Mouse (Mus musculus) myocyte (in vitro differentiated cells): ENCODE data around the gene Slc25a35.

Source experiments
- MYOD1 ChIP-seq, 3 experiments: IDR thresholded peaks; one replicate each; pipeline ENCODE4 v1.6.1; 2011; ENCODE audit warnings: control low read depth in 2 of 3, low read depth in 2 of 3, mild to moderate bottlenecking in 2 of 3, moderate library complexity in 1 of 3; ENCODE audit not compliant: insufficient read length in 2 of 3, control insufficient read depth in 1 of 3
- MYOG ChIP-seq, 3 experiments: IDR thresholded peaks; one replicate each; pipeline ENCODE4 v1.6.1; 2011; ENCODE audit warnings: control low read depth in 2 of 3, low read depth in 2 of 3, mild to moderate bottlenecking in 2 of 3; ENCODE audit not compliant: insufficient read length in 2 of 3, control insufficient read depth in 1 of 3, insufficient read depth in 1 of 3
- POLR2A ChIP-seq: IDR thresholded peaks from one replicate; pipeline ENCODE4 v1.6.1; 2011; ENCODE audit warnings: low read depth, mild to moderate bottlenecking, control low read depth, moderate library complexity; ENCODE audit not compliant: insufficient read length
- POLR2AphosphoS2 ChIP-seq: IDR thresholded peaks from one replicate; pipeline ENCODE4 v1.6.1; 2011; ENCODE audit warnings: low read depth, control low read depth; ENCODE audit not compliant: insufficient read length
- TCF12 ChIP-seq: IDR thresholded peaks from one replicate; pipeline ENCODE4 v1.6.1; 2011; ENCODE audit warnings: mild to moderate bottlenecking, control low read depth; ENCODE audit not compliant: poor library complexity, insufficient read depth, severe bottlenecking
- USF1 ChIP-seq: IDR thresholded peaks from one replicate; pipeline ENCODE4 v1.6.1; 2011; ENCODE audit warnings: low read depth, mild to moderate bottlenecking, control low read depth, moderate library complexity

DNA sequence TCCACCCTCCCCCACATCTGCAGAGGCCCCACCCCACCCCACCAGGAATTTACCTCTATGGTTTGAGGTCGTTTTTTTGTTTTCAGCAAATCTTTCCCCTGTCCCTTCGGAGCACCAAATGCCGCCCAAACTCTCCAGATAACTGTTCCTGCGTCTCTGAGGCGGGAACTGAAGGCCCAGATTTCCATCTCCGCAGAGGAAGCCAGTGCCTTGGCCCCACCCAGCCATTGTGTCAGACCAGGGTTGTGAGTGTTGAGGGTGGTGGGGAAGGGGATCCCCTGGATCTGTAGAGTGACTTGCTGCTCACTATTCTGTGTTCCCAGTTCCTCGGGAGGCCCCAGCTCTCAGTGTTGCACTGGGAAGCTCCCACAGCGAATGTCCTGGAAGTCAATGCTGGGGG, 10.6 kb upstream of the Slc25a35 start, which contains the start of gene Arhgef15:
- TF ChIP-seq MYOD1 (IDR thresholded peaks at IDR 0.05; ENCODE audit: control insufficient read depth in 1 of 3, insufficient read length in 2 of 3, low read depth in 2 of 3), result no peak
- no peak for TF ChIP-seq TCF12
- TF ChIP-seq MYOG (IDR thresholded peaks at IDR 0.05; ENCODE audit: control insufficient read depth in 1 of 3, insufficient read depth in 1 of 3, insufficient read length in 2 of 3, low read depth in 2 of 3), result no peak
- TF ChIP-seq POLR2A, result no peak
- TF ChIP-seq POLR2AphosphoS2, result no peak
- TF ChIP-seq USF1, result no peak
